Comparison of ENCODE assay signal across 10 mouse cellular contexts in genomic region chrX:74452773-74453172, GRCm38 (mm10). TPM values are rescaled to one million over a fixed set of nuclear protein-coding genes. Genes with fewer than 3 reads are reported as not detected.
DNase-seq lines count a peak whose midpoint lies in the region; ATAC-seq lines count a peak whose summit lies in the region.
"Had no signal": no experiment of that assay in that cellular context is flagged by ENCODE, and none has a peak within 500 bp of the region (broad histone marks: within the 10 kb centered on the region; RNA-seq: fewer than 3 reads in every experiment).

No protein-coding gene starts in this region.

- no peaks in the 10 kb centered on the region for H3K9me3 ChIP-seq in intestine, embryonic 16.5 days (ENCODE audit: control insufficient read depth, low read length)
- H3K9me3 ChIP-seq: stomach, embryonic 15.5 days had no signal

- intact Hi-C loops in heart, postnatal 25 days (cut with DNase I) = loop anchor here (5.0 kb wide), 1 partner anchor 820 kb away; no protein-coding TSS in a partner anchor

- 12% methylated on average over 4 of the region's 4 CpGs for WGBS in intestine, embryonic 16.5 days

- no peak overlapping the region for H3K4me3 ChIP-seq in intestine, embryonic 16.5 days (ENCODE audit: low read length)
- H3K4me3 ChIP-seq: stomach, embryonic 15.5 days had no signal

- no peak overlapping the region for H3K27ac ChIP-seq in intestine, embryonic 16.5 days (ENCODE audit: low read length)
- H3K27ac ChIP-seq: stomach, embryonic 15.5 days had no signal

- H3K4me2 ChIP-seq in intestine, embryonic 16.5 days (ENCODE audit: low read depth, low read length) = no peak overlapping the region
- H3K4me2 ChIP-seq: stomach, embryonic 15.5 days had no signal

- 0 out of 2 replicates have a peak, but pooled peaks have one; percentile 58 for ATAC-seq in intestine, embryonic 16.5 days

- no peaks in the 10 kb centered on the region for H3K4me1 ChIP-seq in intestine, embryonic 16.5 days (ENCODE audit: control insufficient read depth, insufficient read depth, low read length)
- H3K4me1 ChIP-seq: stomach, embryonic 15.5 days had no signal

- H3K27me3 ChIP-seq in intestine, embryonic 16.5 days (replicated peaks; ENCODE audit: control insufficient read depth, insufficient read depth, low read length) = no peaks in the 10 kb centered on the region
- H3K27me3 ChIP-seq: stomach, embryonic 15.5 days had no signal

- H3K9ac ChIP-seq in intestine, embryonic 16.5 days (ENCODE audit: low read depth, low read length) = no peak overlapping the region
- H3K9ac ChIP-seq: stomach, embryonic 15.5 days had no signal

- no peaks in the 10 kb centered on the region for H3K36me3 ChIP-seq in intestine, embryonic 16.5 days (ENCODE audit: control insufficient read depth, insufficient read depth, low read length)
- H3K36me3 ChIP-seq: stomach, embryonic 15.5 days had no signal

- peak; percentile 4 for DNase-seq in heart, adult 8-10 months (ENCODE audit: low spot score)
- no peak for DNase-seq in heart, postnatal 25 days (ENCODE audit: low spot score)
- peak; percentile 49 for DNase-seq in A20 (ENCODE audit: low read depth, low spot score)
- peak; percentile 40 for DNase-seq in brain, adult 2 months (ENCODE audit: low read depth, low spot score)
- DNase-seq in adrenal gland, adult 2 months = no peak
- DNase-seq in spleen, adult 18-20 months = no peak
- DNase-seq in cerebellum, postnatal 25 days = no peak

RNA-seq across cellular contexts. Expression of gene G6pdx, which starts 23.8 kb away (rescaled TPM):
- total RNA-seq in heart, adult 8-10 months (2022) = 1 to 10 TPM; 5.4 to 8.0 (median 5.8) TPM
- 1 to 10 TPM; 5.8 to 6.5 TPM for total RNA-seq in heart, postnatal 25 days (2021)
- polyA plus RNA-seq in intestine, embryonic 16.5 days (2015; fragmentation: Nextera tagmentation; extraction: Ambion mirVana) = 41.3 and 46.1 TPM in 2 replicates
- total RNA-seq in adrenal gland, adult 2 months (2021) = 100 to 1,000 TPM; 169 to 217 TPM
- 55.0 and 66.1 TPM in 2 replicates for polyA plus RNA-seq in adrenal gland, adult 2 months (2012; rRNA removed)

RNA-seq across cellular contexts. Expression of gene Gm6880, which starts 28.4 kb away (rescaled TPM):
- not detected for total RNA-seq in heart, adult 8-10 months (2022)
- total RNA-seq in heart, postnatal 25 days (2021) = not detected
- polyA plus RNA-seq in intestine, embryonic 16.5 days (2015; fragmentation: Nextera tagmentation; extraction: Ambion mirVana) = not detected in 2 replicates
- not detected for total RNA-seq in adrenal gland, adult 2 months (2021)
- polyA plus RNA-seq in adrenal gland, adult 2 months (2012; rRNA removed) = not detected in 2 replicates
- total RNA-seq: layer of hippocampus, postnatal 14 days had no signal
- polyA plus RNA-seq: stomach, embryonic 15.5 days had no signal

RNA-seq across cellular contexts. Expression of gene Ikbkg, which starts 59.7 kb away (rescaled TPM):
- 10 to 100 TPM; 46.2 to 56.3 (median 49.5) TPM for total RNA-seq in heart, adult 8-10 months (2022)
- total RNA-seq in heart, postnatal 25 days (2021) = 10 to 100 TPM; 48.3 to 48.5 TPM
- polyA plus RNA-seq in intestine, embryonic 16.5 days (2015; fragmentation: Nextera tagmentation; extraction: Ambion mirVana) = 20.8 and 21.6 TPM in 2 replicates
- 100 to 1,000 TPM in 1 of 2 experiments, 10 to 100 TPM in 1; 61.8 to 103 TPM for total RNA-seq in adrenal gland, adult 2 months (2021)
- polyA plus RNA-seq in adrenal gland, adult 2 months (2012; rRNA removed) = 13.7 and 17.3 TPM in 2 replicates

RNA-seq across cellular contexts. Expression of gene Fam3a, which starts 59.7 kb away (rescaled TPM):
- total RNA-seq in heart, adult 8-10 months (2022) = 10 to 100 TPM; 14.7 to 20.0 (median 18.1) TPM
- total RNA-seq in heart, postnatal 25 days (2021) = 10 to 100 TPM; 15.4 to 19.3 TPM
- 30.6 and 34.6 TPM in 2 replicates for polyA plus RNA-seq in intestine, embryonic 16.5 days (2015; fragmentation: Nextera tagmentation; extraction: Ambion mirVana)
- 10 to 100 TPM; 25.1 to 36.6 TPM for total RNA-seq in adrenal gland, adult 2 months (2021)
- polyA plus RNA-seq in adrenal gland, adult 2 months (2012; rRNA removed) = 48.8 and 51.3 TPM in 2 replicates

Comparison
In these comparisons a context has a peak if more than half of its experiments do, and no peak if none do; other contexts are left out.
1. DNase-seq: peak in heart, adult 8-10 months (single experiment), A20 (single experiment) and brain, adult 2 months (single experiment); none in heart, postnatal 25 days (single experiment), adrenal gland, adult 2 months (single experiment), spleen, adult 18-20 months (0 of 2) and cerebellum, postnatal 25 days (0 of 2).
2. RNA of gene G6pdx, which starts 23.8 kb away (total RNA-seq): 169 to 217 TPM in adrenal gland, adult 2 months; 5.8 to 6.5 TPM in heart, postnatal 25 days and 5.4 to 8.0 TPM in heart, adult 8-10 months; every median in the first group is over 10 times any median in the second.